Mouse (Mus musculus): ENCODE measurements around the gene Ypel3. TPM values are rescaled to one million over a fixed set of nuclear protein-coding genes. Genes with fewer than 3 reads are reported as not detected.
"Not testable (repeated sequence)": the region's sequence is repeated elsewhere in the genome, so short reads cannot be mapped to it uniquely, and the experiment has no call there.

Gene Ypel3
- 140 and 144 TPM in 2 replicates for polyA plus RNA-seq (2016; fragmentation: Nextera tagmentation; extraction: Ambion mirVana)

DNA sequence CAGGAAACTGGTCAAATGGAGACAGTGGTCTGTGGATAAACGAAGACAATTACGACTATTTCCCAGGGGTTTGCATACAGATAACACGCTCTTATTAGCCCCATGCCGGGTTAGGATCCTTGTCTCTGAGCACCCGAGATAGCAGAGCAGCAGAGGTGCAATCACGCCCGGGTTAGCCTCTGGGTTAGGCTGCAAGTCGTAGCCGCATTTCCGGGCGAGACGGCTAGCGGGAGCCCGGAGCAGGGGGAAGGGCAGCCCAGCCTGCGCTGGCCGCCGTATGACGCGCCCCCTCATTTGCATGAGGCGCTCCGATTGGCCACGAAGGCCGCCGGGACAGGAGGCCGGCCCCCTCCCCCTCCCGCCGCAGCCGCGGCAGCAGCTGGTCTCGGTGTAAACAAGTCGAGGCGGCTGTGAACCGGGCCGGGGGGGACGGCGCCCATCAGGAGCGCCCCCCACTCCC lies at the start of gene Ypel3:
TSS of gene Ypel3 (plus strand) at position 358 of the 460 bp plus-strand sequence.
- peaks cover 43% of the 10 kb centered on the region for H3K4me1 ChIP-seq
- H3K36me3 ChIP-seq, result peaks cover 9% of the 10 kb centered on the region; the same call in 1 of the 2 replicates
- H3K9me3 ChIP-seq (replicated peaks), result no peaks in the 10 kb centered on the region
- H3K4me2 ChIP-seq (replicated peaks), result peak within 1 kb of the TSS; percentile 95
- 0% methylated on average over 36 of the region's 37 CpGs for WGBS
- peak within 1 kb of the TSS; percentile 93 for H3K9ac ChIP-seq
- H3K27me3 ChIP-seq, result no peaks in the 10 kb centered on the region
- peak within 1 kb of the TSS; percentile 88 for H3K27ac ChIP-seq
- H3K4me3 ChIP-seq, result peak within 1 kb of the TSS; percentile 82
- peak; percentile 82 for ATAC-seq (ENCODE audit: low FRiP score)

- not testable (repeated sequence) for H3K27ac ChIP-seq; H3K27me3 ChIP-seq; H3K36me3 ChIP-seq; H3K4me3 ChIP-seq; ATAC-seq (ENCODE audit: low FRiP score); H3K4me1 ChIP-seq; H3K9ac ChIP-seq; H3K9me3 ChIP-seq (replicated peaks); H3K4me2 ChIP-seq (replicated peaks)
- 84% methylated on average over 4 of the region's 4 CpGs for WGBS
Observed at GRCm38 (mm10) chr7:126730256-126730789, 46.4 kb upstream of the Ypel3 start.

DNA sequence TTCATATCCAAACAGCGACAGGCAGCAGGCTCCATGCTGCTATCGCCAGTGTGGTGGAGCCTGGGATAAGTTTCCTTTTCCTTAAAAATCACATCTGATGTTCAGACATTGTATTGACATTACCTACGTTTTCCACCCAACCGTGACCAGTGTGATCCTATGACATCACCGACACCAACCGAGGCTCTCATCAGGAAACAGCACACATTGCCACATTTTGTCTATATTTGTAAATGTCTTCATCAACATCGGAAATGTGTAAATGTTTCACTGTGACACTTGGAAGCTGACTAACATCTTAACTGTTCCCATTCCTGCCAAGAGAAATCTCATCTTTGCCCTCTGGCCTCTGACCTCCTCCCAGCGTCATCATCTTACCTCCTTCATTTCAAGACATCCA lies 40.6 kb upstream of the Ypel3 start:
- no peak overlapping the region for H3K4me2 ChIP-seq (replicated peaks)
- H3K4me1 ChIP-seq, result peaks cover 6% of the 10 kb centered on the region; the same call in 1 of the 2 replicates
- no peak overlapping the region for H3K4me3 ChIP-seq
- no peaks in the 10 kb centered on the region for H3K36me3 ChIP-seq
- H3K27me3 ChIP-seq, result no peaks in the 10 kb centered on the region
- no peaks in the 10 kb centered on the region for H3K9me3 ChIP-seq (replicated peaks)
- H3K9ac ChIP-seq, result no peak overlapping the region
- no peak overlapping the region for H3K27ac ChIP-seq
- no peak for ATAC-seq (ENCODE audit: low FRiP score)
- WGBS, result 78% methylated on average over 8 of the region's 8 CpGs

- ATAC-seq (ENCODE audit: low FRiP score), result no peak
- H3K27me3 ChIP-seq, result no peaks in the 10 kb centered on the region
- H3K36me3 ChIP-seq, result no peaks in the 10 kb centered on the region
- no peaks in the 10 kb centered on the region for H3K9me3 ChIP-seq (replicated peaks)
- no peak overlapping the region for H3K4me2 ChIP-seq (replicated peaks)
- no peak overlapping the region for H3K27ac ChIP-seq
- H3K9ac ChIP-seq, result no peak overlapping the region
- H3K4me1 ChIP-seq, result peaks cover 6% of the 10 kb centered on the region; the same call in 1 of the 2 replicates
- 83% methylated on average over 17 of the region's 17 CpGs for WGBS
- H3K4me3 ChIP-seq, result no peak overlapping the region
Observed at GRCm38 (mm10) chr7:126739551-126739950, 37.2 kb upstream of the Ypel3 start.

DNA sequence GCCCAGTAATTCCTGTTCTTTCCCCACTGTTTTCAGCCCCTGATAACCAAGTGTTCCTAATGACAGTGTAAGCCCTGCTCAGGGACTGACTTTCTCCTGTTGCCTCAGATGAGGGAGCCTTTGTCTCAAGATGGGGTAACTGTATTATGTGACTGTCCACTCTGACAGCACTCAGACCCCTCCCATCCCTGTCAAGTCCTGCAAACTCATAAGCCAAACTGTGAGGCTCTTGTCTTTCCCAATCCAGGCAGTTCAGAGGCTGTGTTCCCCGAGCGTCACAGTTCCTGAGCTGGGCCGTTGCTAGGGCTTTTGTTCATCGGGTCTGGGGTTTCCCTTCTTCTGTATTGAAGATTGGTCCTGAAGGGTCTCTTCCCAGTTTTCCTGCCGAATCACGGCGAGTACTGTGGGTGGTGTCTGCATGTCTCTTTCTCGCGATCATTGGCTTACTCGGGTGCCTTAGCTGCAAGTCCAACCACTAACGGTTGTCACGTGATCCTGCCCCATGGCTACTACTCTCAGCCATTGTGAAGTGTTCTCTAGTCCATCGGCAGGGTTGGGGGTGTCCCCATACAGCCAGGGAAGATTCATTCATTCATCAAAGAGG lies 36.5 kb upstream of the Ypel3 start:
- Histone ChIP-seq H3K9ac (no peak overlapping the region), H3K27me3 (no peaks in the 10 kb centered on the region), H3K4me1 (peaks cover 6% of the 10 kb centered on the region; the same call in 1 of the 2 replicates), H3K27ac (no peak overlapping the region), H3K4me3 (no peak overlapping the region), H3K4me2 (replicated peaks) (no peak overlapping the region), H3K9me3 (replicated peaks) (no peaks in the 10 kb centered on the region), H3K36me3 (no peaks in the 10 kb centered on the region)
- 78% methylated on average over 13 of the region's 13 CpGs for WGBS
- no peak for ATAC-seq (ENCODE audit: low FRiP score)

- Histone ChIP-seq H3K36me3 (no peaks in the 10 kb centered on the region), H3K27me3 (no peaks in the 10 kb centered on the region), H3K4me3 (no peak overlapping the region), H3K27ac (no peak overlapping the region), H3K9me3 (replicated peaks) (no peaks in the 10 kb centered on the region), H3K4me2 (replicated peaks) (no peak overlapping the region), H3K4me1 (peaks cover 6% of the 10 kb centered on the region; the same call in 1 of the 2 replicates), H3K9ac (no peak overlapping the region)
- ATAC-seq (ENCODE audit: low FRiP score), result no peak
- WGBS, result 87% methylated on average over 5 of the region's 5 CpGs
Observed at GRCm38 (mm10) chr7:126740977-126741376, 35.8 kb upstream of the Ypel3 start.

GRCm38 (mm10) chr7:126741452-126741851 lies 35.3 kb upstream of the Ypel3 start:
- Histone ChIP-seq H3K9me3 (replicated peaks) (no peaks in the 10 kb centered on the region), H3K4me3 (no peak overlapping the region), H3K4me2 (replicated peaks) (no peak overlapping the region), H3K27me3 (no peaks in the 10 kb centered on the region), H3K27ac (no peak overlapping the region), H3K36me3 (no peaks in the 10 kb centered on the region), H3K4me1 (peaks cover 6% of the 10 kb centered on the region; the same call in 1 of the 2 replicates), H3K9ac (no peak overlapping the region)
- ATAC-seq (ENCODE audit: low FRiP score), result no peak
- 89% methylated on average over 5 of the region's 5 CpGs for WGBS

DNA sequence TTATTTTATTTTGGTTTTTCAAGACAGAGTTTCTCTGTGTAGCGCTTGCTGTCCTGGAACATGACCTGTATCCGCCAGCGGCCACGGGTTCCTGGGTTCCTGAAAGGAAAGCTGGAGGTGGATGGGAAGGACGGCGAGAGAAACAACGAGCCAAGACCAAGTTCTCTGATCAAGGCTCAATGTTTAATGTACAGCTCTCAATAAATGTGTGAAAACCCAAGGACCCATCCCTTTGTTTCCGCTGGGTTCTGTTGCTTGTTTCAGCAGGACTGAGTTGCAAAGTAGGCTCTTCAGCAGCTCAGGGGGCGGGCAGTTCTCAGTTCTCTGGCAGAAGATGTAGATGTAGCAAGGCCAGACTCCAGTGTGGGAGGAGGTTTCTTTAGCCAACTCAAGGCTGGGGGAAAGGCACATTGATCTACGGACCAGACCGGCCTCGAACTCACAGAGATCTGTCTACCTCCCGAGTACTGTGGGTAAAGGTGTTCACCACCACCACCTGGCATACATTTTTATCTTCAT lies 34.7 kb upstream of the Ypel3 start:
- peaks cover 6% of the 10 kb centered on the region; the same call in 1 of the 2 replicates for H3K4me1 ChIP-seq
- no peak overlapping the region for H3K27ac ChIP-seq
- H3K4me3 ChIP-seq, result no peak overlapping the region
- H3K9ac ChIP-seq, result no peak overlapping the region
- 90% methylated on average over 13 of the region's 13 CpGs for WGBS
- no peak for ATAC-seq (ENCODE audit: low FRiP score)
- no peaks in the 10 kb centered on the region for H3K36me3 ChIP-seq
- no peaks in the 10 kb centered on the region for H3K27me3 ChIP-seq
- no peaks in the 10 kb centered on the region for H3K9me3 ChIP-seq (replicated peaks)
- H3K4me2 ChIP-seq (replicated peaks), result no peak overlapping the region

- no peaks in the 10 kb centered on the region for H3K36me3 ChIP-seq
- H3K9ac ChIP-seq, result no peak overlapping the region
- H3K27ac ChIP-seq, result no peak overlapping the region
- WGBS, result 90% methylated on average over 12 of the region's 12 CpGs
- ATAC-seq (ENCODE audit: low FRiP score), result no peak
- no peak overlapping the region for H3K4me3 ChIP-seq
- no peaks in the 10 kb centered on the region for H3K4me1 ChIP-seq
- no peaks in the 10 kb centered on the region for H3K27me3 ChIP-seq
- no peak overlapping the region for H3K4me2 ChIP-seq (replicated peaks)
- H3K9me3 ChIP-seq (replicated peaks), result no peaks in the 10 kb centered on the region
Observed at GRCm38 (mm10) chr7:126746066-126746465, 30.7 kb upstream of the Ypel3 start.

DNA sequence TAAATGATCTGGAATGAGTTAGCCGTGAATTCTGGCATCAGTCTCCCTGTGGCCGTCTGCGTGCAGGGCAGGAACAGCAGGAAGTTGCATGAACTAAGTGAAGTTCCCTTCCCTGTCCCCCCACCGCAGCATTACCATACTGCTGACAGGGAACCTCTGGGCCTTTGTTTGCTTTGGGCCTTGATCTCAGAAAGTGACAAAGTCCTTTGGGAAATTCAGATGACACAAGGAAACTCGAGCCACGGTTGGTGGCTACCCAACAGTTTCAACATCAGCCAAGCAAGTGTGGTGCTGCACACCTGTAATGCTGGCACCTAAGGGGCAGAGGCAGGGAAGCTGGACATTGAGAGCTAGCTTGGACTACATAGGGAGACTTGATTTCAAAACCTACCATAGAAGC lies 30.0 kb upstream of the Ypel3 start:
- Histone ChIP-seq H3K4me1 (no peaks in the 10 kb centered on the region), H3K9ac (no peak overlapping the region), H3K27me3 (no peaks in the 10 kb centered on the region), H3K4me2 (replicated peaks) (no peak overlapping the region), H3K36me3 (no peaks in the 10 kb centered on the region), H3K4me3 (no peak overlapping the region), H3K27ac (no peak overlapping the region), H3K9me3 (replicated peaks) (no peaks in the 10 kb centered on the region)
- 38% methylated on average over 6 of the region's 6 CpGs for WGBS
- ATAC-seq (ENCODE audit: low FRiP score), result no peak

GRCm38 (mm10) chr7:126748824-126749223 lies 27.9 kb upstream of the Ypel3 start:
- H3K9me3 ChIP-seq (replicated peaks), result no peaks in the 10 kb centered on the region
- no peaks in the 10 kb centered on the region for H3K27me3 ChIP-seq
- H3K9ac ChIP-seq, result no peak overlapping the region
- H3K4me3 ChIP-seq, result no peak overlapping the region
- no peak overlapping the region for H3K27ac ChIP-seq
- H3K4me2 ChIP-seq (replicated peaks), result no peak overlapping the region
- no peaks in the 10 kb centered on the region for H3K36me3 ChIP-seq
- H3K4me1 ChIP-seq, result no peaks in the 10 kb centered on the region
- ATAC-seq (ENCODE audit: low FRiP score), result no peak
- WGBS, result 76% methylated on average over 7 of the region's 7 CpGs

GRCm38 (mm10) chr7:126749582-126750343 lies 27.0 kb upstream of the Ypel3 start:
- H3K9ac ChIP-seq, result no peak overlapping the region
- H3K4me3 ChIP-seq, result no peak overlapping the region
- H3K4me1 ChIP-seq, result peaks cover 4% of the 10 kb centered on the region; the same call in 1 of the 2 replicates
- no peaks in the 10 kb centered on the region for H3K36me3 ChIP-seq
- 96% methylated on average over 17 of the region's 17 CpGs for WGBS
- ATAC-seq (ENCODE audit: low FRiP score), result no peak
- H3K27me3 ChIP-seq, result no peaks in the 10 kb centered on the region
- H3K27ac ChIP-seq, result no peak overlapping the region
- H3K9me3 ChIP-seq (replicated peaks), result no peaks in the 10 kb centered on the region
- H3K4me2 ChIP-seq (replicated peaks), result no peak overlapping the region

All from hindbrain, embryonic 12.5 days (tissue).